Mouse (Mus musculus) limb, embryonic 11.5 days (tissue): Measurements from ENCODE around the gene Uqcr11. TPM values are rescaled to one million over a fixed set of nuclear protein-coding genes. Genes with fewer than 3 reads are reported as not detected.

Source experiments
- ATAC-seq: fragments of 200-750 bp; cut with Nextera tagmentation; 2 replicates; pipeline ENCODE4 v1.8.0; 2017; ENCODE audit warnings: low read depth; ENCODE audit not compliant: insufficient number of reproducible peaks, low FRiP score, low TSS enrichment
- DNase-seq: peaks from one replicate; pipeline ENCODE4 v3.0.0-alpha.2; 2015; ENCODE audit warnings: low spot score
- H3K27ac ChIP-seq: fragments of 300-500 bp; sonication (generic); replicated peaks from 2 replicates; pipeline ENCODE4 v1.5.1; 2014; ENCODE audit warnings: low read depth, mild to moderate bottlenecking, low read length
- H3K27me3 ChIP-seq: fragments of 300-500 bp; sonication (generic); 2 replicates; pipeline ENCODE4 v1.6.1; 2014; ENCODE audit warnings: mild to moderate bottlenecking, low read length, mixed read lengths; ENCODE audit not compliant: control insufficient read depth, insufficient read depth
- H3K36me3 ChIP-seq: fragments of 300-500 bp; sonication (generic); 2 replicates; pipeline ENCODE4 v1.6.1; 2014; ENCODE audit warnings: mild to moderate bottlenecking, low read length, moderate library complexity, mixed read lengths; ENCODE audit not compliant: control insufficient read depth, insufficient read depth
- H3K4me1 ChIP-seq: fragments of 300-500 bp; sonication (generic); 2 replicates; pipeline ENCODE4 v1.6.1; 2014; ENCODE audit warnings: low read length, mixed read lengths; ENCODE audit not compliant: control insufficient read depth, insufficient read depth
- H3K4me2 ChIP-seq: fragments of 300-500 bp; sonication (generic); 2 replicates; pipeline ENCODE4 v1.6.1; 2014; ENCODE audit warnings: low read depth, mild to moderate bottlenecking, moderate library complexity; ENCODE audit not compliant: severe bottlenecking
- H3K4me3 ChIP-seq: fragments of 300-500 bp; sonication (generic); 2 replicates; pipeline ENCODE4 v1.5.1; 2014; ENCODE audit warnings: low read depth, low read length
- H3K9ac ChIP-seq: fragments of 300-500 bp; sonication (generic); 2 replicates; pipeline ENCODE4 v1.6.1; 2014; ENCODE audit warnings: mild to moderate bottlenecking, low read length
- H3K9me3 ChIP-seq: fragments of 300-500 bp; sonication (generic); 2 replicates; pipeline ENCODE4 v1.6.1; 2016; ENCODE audit warnings: low read length; ENCODE audit not compliant: control insufficient read depth
- WGBS: fragments of 180-500 bp; shearing (Covaris S2); extraction: QIAGEN DNeasy Blood & Tissue Kit; methylation state at CpG from one replicate; pipeline ENCODE4 v1.1.7; 2014; 5-methylcytosine and 5-hydroxymethylcytosine counted together
- polyA plus RNA-seq: library from polyadenylated mRNA; unstranded; fragments of >200 nt; fragmentation: Nextera tagmentation; extraction: Ambion mirVana; gene quantifications from 2 replicates; pipeline ENCODE4 v1.2.1, GENCODE M21; 2014

The Uqcr11 gene
- polyA plus RNA-seq, 1 experiment from 2014 or later = 533 TPM

GRCm38 (mm10) chr10:80399191-80399972, 7.2 kb downstream of the Uqcr11 start, which contains the start of gene Mbd3:
Mbd3 (minus strand) TSS chr10:80399550.
- WGBS = under 1% methylated on average over 80 of the region's 82 CpGs
- peak within 1 kb of the TSS; percentile 99 for H3K27ac ChIP-seq
- peaks cover 30% of the 10 kb centered on the region for H3K36me3 ChIP-seq

GRCm38 (mm10) chr10:80398719-80399190, 7.9 kb downstream of the Uqcr11 start:
- Histone ChIP-seq H3K9ac (peak overlapping the region; percentile 98), H3K27ac (peak overlapping the region; percentile 99), H3K9me3 (no peaks in the 10 kb centered on the region), H3K27me3 (no peaks in the 10 kb centered on the region), H3K4me3 (peak overlapping the region; percentile 70), H3K4me2 (peak overlapping the region; percentile 87), H3K4me1 (peaks cover 19% of the 10 kb centered on the region), H3K36me3 (peaks cover 30% of the 10 kb centered on the region)
- WGBS = under 1% methylated on average over 59 of the region's 59 CpGs
- DNase-seq = peak; percentile 99
- peak; percentile 80 for ATAC-seq

More at GRCm38 (mm10) chr10:80399191-80399972, 7.2 kb downstream of the Uqcr11 start, which contains the start of gene Mbd3:
- H3K27me3 ChIP-seq = no peaks in the 10 kb centered on the region
- H3K9me3 ChIP-seq = no peaks in the 10 kb centered on the region
- peak within 1 kb of the TSS; percentile 70 for H3K4me3 ChIP-seq
- peaks cover 19% of the 10 kb centered on the region for H3K4me1 ChIP-seq
- peak within 1 kb of the TSS; percentile 87 for H3K4me2 ChIP-seq
- ATAC-seq = peak; percentile 94
- DNase-seq = peak; percentile 99
- peak within 1 kb of the TSS; percentile 98 for H3K9ac ChIP-seq

- ATAC-seq = no peak
- Histone ChIP-seq H3K36me3 (peaks cover 29% of the 10 kb centered on the region), H3K27me3 (no peaks in the 10 kb centered on the region), H3K4me1 (peaks cover 19% of the 10 kb centered on the region), H3K27ac (peak overlapping the region; percentile 99), H3K9me3 (no peaks in the 10 kb centered on the region), H3K4me3 (peak overlapping the region; percentile 70), H3K9ac (peak overlapping the region; percentile 98), H3K4me2 (peak overlapping the region; percentile 87)
- DNase-seq = no peak
- WGBS = 0% methylated on average over 1 of the region's 1 CpGs
Observed at GRCm38 (mm10) chr10:80398174-80398535, 8.5 kb downstream of the Uqcr11 start.

DNA sequence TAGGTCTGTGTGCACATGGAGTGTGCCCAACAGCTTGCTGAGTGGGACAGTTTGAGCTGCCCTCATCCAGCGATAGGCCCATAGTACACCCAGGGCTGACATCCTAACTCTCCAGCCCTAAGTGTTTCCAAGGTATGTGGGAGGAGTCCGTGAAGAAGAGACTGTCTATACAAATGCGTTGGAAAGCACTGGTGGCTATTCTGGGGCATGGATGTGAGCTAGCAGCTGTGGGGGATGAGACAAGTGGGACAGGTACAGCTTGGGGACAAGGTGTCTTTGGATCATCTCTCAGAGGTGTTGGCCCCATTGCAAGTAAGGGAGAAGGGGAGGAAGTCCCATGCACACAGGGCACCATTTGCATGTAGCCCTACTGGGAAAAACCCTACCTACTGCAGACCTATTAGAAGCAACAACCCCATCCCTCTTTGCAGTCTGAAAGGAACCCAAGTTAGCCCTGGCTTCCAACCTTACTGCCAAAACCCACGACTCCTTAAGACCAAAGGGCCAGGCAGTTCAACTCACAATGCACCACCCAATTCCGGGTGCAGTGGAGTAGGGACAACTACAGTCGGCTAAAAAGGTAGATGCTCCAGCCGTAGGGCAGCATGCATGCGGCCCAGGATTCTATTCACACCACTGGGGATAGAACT, 9.0 kb downstream of the Uqcr11 start:
- peak overlapping the region; percentile 99 for H3K27ac ChIP-seq

DNA sequence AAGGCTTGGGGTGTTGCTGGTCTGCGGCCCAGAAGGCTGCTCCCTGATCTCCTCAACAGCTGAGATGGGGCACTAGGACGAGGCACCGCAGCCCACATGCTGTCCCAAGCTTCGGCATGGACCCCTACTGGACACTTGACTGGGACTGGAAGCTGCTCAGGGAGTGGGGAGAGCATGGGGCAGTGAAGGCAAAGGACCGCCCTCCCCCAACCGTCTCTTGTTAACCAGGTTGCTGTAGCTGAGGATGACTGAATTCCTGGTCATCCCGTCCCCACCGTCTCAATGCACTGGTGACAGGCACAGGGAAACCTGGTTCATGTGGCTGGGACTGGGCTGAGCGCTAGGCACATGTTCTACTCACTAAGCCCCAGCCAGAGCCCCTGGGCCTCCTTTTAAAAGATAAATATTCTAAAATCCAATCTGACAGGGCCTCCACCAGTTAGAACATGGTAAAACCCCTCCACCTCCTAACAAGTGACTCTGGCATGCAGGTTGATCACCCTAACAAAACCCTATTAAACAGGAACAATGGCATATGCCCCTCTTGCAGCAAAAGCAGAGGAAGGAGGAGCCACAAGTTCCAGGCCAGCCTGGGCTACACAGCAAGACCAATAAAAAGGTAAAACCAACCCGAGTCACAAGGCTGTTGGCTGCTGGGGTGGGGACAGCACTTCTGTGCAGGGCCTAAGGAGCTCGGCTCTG, 9.7 kb downstream of the Uqcr11 start:
- Histone ChIP-seq H3K4me2 (peak overlapping the region; percentile 87), H3K9me3 (no peaks in the 10 kb centered on the region), H3K4me1 (peaks cover 19% of the 10 kb centered on the region), H3K4me3 (peak overlapping the region; percentile 70), H3K27me3 (no peaks in the 10 kb centered on the region), H3K27ac (no peak overlapping the region; the same call in 1 of the 2 replicates), H3K9ac (no peak overlapping the region), H3K36me3 (peaks cover 28% of the 10 kb centered on the region)
- DNase-seq (no peak), ATAC-seq (no peak)
- 92% methylated on average over 11 of the region's 11 CpGs for WGBS

More for the DNA sequence above, 9.0 kb downstream of the Uqcr11 start:
- WGBS = 65% methylated on average over 8 of the region's 8 CpGs
- peaks cover 28% of the 10 kb centered on the region for H3K36me3 ChIP-seq
- no peaks in the 10 kb centered on the region for H3K27me3 ChIP-seq
- no peaks in the 10 kb centered on the region for H3K9me3 ChIP-seq
- peaks cover 19% of the 10 kb centered on the region for H3K4me1 ChIP-seq
- peak overlapping the region; percentile 70 for H3K4me3 ChIP-seq
- H3K4me2 ChIP-seq = peak overlapping the region; percentile 87
- DNase-seq (no peak), ATAC-seq (no peak)
- peak overlapping the region; percentile 98 for H3K9ac ChIP-seq

DNA sequence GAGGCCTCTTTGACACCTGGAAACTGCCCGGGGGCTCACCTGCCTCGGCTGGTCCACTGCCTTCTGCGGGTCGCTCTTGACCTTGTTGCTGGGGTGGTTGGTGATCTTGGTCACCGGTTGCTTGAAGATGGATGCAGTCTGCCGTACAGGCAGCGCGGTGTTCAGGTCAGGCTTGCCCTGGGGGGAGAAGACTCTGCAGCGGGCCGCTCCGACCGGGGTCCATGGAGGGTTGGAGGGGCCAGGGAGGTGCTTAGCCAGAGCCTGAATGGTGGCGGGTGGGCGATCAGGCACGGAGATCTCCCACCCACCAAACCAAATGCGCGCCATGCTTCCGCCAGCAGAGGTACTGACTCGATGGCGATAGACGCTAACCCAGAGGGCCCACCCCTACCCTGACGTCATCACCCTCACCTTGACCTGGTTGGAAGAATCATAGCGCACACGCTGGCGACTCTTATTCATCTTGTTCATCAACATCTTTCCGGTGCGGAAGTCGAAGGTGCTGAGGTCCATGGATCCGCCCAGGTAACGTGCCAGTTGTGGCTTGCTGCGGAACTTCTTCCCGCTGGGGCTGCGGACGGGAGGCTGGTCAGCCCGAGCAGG, 11.5 kb downstream of the Uqcr11 start:
- Histone ChIP-seq H3K9ac (no peak overlapping the region), H3K4me1 (peaks cover 10% of the 10 kb centered on the region), H3K4me3 (no peak overlapping the region), H3K36me3 (peaks cover 36% of the 10 kb centered on the region), H3K9me3 (no peaks in the 10 kb centered on the region), H3K27me3 (no peaks in the 10 kb centered on the region), H3K27ac (no peak overlapping the region), H3K4me2 (no peak overlapping the region)
- WGBS = 95% methylated on average over 35 of the region's 35 CpGs
- DNase-seq = no peak
- no peak for ATAC-seq

DNA sequence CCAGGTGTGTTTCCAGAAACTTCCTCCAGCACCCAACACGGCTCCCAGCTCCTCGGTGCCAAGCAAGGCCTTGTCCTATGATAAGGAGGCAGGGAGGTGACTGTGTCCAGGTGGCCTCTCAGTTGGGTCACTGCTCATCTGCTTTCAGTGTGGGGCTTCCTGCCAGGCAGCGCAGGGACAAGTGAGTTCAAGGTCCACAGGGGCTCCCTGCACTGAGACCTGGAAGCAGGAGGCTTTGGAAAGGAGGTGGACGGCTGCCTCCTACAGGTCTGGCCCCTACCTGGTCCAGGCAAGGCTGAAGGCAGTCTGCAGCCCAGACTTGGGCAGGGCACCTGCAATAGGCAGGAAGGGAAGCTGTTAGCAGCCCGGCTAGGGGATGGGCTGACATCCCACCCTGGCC, 13.9 kb downstream of the Uqcr11 start:
- Histone ChIP-seq H3K27ac (no peak overlapping the region), H3K4me1 (peaks cover 19% of the 10 kb centered on the region), H3K36me3 (peaks cover 36% of the 10 kb centered on the region), H3K27me3 (no peaks in the 10 kb centered on the region), H3K9me3 (no peaks in the 10 kb centered on the region), H3K9ac (no peak overlapping the region), H3K4me2 (no peak overlapping the region), H3K4me3 (no peak overlapping the region)
- ATAC-seq (no peak), DNase-seq (no peak)
- WGBS = 94% methylated on average over 5 of the region's 5 CpGs

- Histone ChIP-seq H3K4me1 (peaks cover 11% of the 10 kb centered on the region), H3K4me3 (no peak overlapping the region), H3K27me3 (no peaks in the 10 kb centered on the region), H3K36me3 (peaks cover 34% of the 10 kb centered on the region), H3K9ac (no peak overlapping the region), H3K27ac (no peak overlapping the region), H3K4me2 (peak overlapping the region; percentile 0; the same call in 1 of the 2 replicates), H3K9me3 (no peaks in the 10 kb centered on the region)
- no peak for DNase-seq
- WGBS = 88% methylated on average over 9 of the region's 9 CpGs
- no peak for ATAC-seq
Observed at GRCm38 (mm10) chr10:80390697-80391096, 15.9 kb downstream of the Uqcr11 start.
